Mouse (Mus musculus) forebrain, embryonic 10.5 days (tissue): ENCODE results near the gene Tmem198b. TPM values are rescaled to one million over a fixed set of nuclear protein-coding genes. Genes with fewer than 3 reads are reported as not detected.

ENCODE experiments used
- DNase-seq: peaks from one replicate; pipeline ENCODE4 v3.0.0-alpha.2; 2017; ENCODE audit warnings: low spot score; ENCODE audit errors: extremely low spot score
- H3K27ac ChIP-seq: fragments of 300-500 bp; sonication (generic); 2 replicates; pipeline ENCODE4 v1.5.1; 2016; ENCODE audit warnings: mild to moderate bottlenecking
- H3K27me3 ChIP-seq: fragments of 300-500 bp; sonication (generic); 2 replicates; pipeline ENCODE4 v1.6.1; 2016; ENCODE audit warnings: mild to moderate bottlenecking; ENCODE audit not compliant: poor library complexity, severe bottlenecking
- H3K36me3 ChIP-seq: fragments of 300-500 bp; sonication (generic); replicated peaks from 2 replicates; pipeline ENCODE4 v1.6.1; 2016; ENCODE audit warnings: mild to moderate bottlenecking, moderate library complexity
- H3K4me1 ChIP-seq: fragments of 300-500 bp; sonication (generic); 2 replicates; pipeline ENCODE4 v1.6.1; 2016
- H3K4me3 ChIP-seq: fragments of 300-500 bp; sonication (generic); 2 replicates; pipeline ENCODE4 v1.5.1; 2016; ENCODE audit warnings: mild to moderate bottlenecking, moderate library complexity
- H3K9me3 ChIP-seq: fragments of 300-500 bp; sonication (generic); 2 replicates; pipeline ENCODE4 v1.6.1; 2016; ENCODE audit warnings: mild to moderate bottlenecking, moderate library complexity
- WGBS: fragments of 180-500 bp; shearing (Covaris S2); methylation state at CpG from one replicate; pipeline ENCODE4 v1.1.7; 2016; 5-methylcytosine and 5-hydroxymethylcytosine counted together
- polyA plus RNA-seq: library from polyadenylated mRNA; unstranded; fragments of >200 nt; fragmentation: Nextera tagmentation; extraction: Ambion mirVana; gene quantifications from 2 replicates; pipeline ENCODE4 v1.2.1, GENCODE M21; 2016

Tmem198b gene
- polyA plus RNA-seq, 1 experiment from 2014 or later: 19.0 TPM

DNA sequence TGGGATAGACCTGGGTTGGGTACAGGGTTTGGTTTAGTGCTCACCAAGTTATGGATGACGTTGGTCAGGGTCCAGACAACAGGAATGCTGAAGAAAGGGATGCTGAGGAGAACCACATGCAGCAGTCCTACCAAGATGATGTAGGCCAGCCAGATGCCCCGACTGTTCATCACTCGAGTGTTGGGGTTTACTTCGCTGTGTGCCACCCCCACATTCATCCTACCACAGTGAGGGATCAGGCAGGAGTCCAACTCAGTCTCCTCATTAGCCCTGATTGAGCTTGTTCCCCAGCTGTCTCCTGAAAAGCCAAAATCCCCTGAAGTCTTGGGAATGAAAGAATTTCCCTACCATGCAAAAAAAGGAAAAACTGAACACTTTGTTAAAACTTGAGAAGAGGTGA is 16.0 kb upstream of the Tmem198b start:
- peaks cover 64% of the 10 kb centered on the region for H3K36me3 ChIP-seq
- no peak for DNase-seq
- 92% methylated on average over 4 of the region's 4 CpGs for WGBS

GRCm38 (mm10) chr10:128817033-128817432 is 12.9 kb upstream of the Tmem198b start, which contains the start of gene Sarnp:
TSS of gene Sarnp (plus strand) at chr10:128817333.
- peaks cover 12% of the 10 kb centered on the region for H3K4me1 ChIP-seq
- peaks cover 74% of the 10 kb centered on the region for H3K36me3 ChIP-seq
- DNase-seq: no peak
- no peak within 1 kb of the TSS for H3K4me3 ChIP-seq
- 90% methylated on average over 13 of the region's 13 CpGs for WGBS
- no peaks in the 10 kb centered on the region for H3K9me3 ChIP-seq
- no peaks in the 10 kb centered on the region for H3K27me3 ChIP-seq
- H3K27ac ChIP-seq: no peak within 1 kb of the TSS

More for the DNA sequence above, 16.0 kb upstream of the Tmem198b start:
- Histone ChIP-seq H3K27ac (no peak overlapping the region), H3K4me3 (peak overlapping the region; percentile 79; the same call in 1 of the 2 replicates), H3K9me3 (no peaks in the 10 kb centered on the region), H3K4me1 (peaks cover 23% of the 10 kb centered on the region), H3K27me3 (no peaks in the 10 kb centered on the region)

- H3K9me3 ChIP-seq: no peaks in the 10 kb centered on the region
- 93% methylated on average over 8 of the region's 8 CpGs for WGBS
- peak overlapping the region; percentile 83 for H3K4me3 ChIP-seq
- H3K36me3 ChIP-seq: peaks cover 48% of the 10 kb centered on the region
- no peaks in the 10 kb centered on the region for H3K27me3 ChIP-seq
- no peak overlapping the region; the same call in 1 of the 2 replicates for H3K27ac ChIP-seq
- peaks cover 63% of the 10 kb centered on the region for H3K4me1 ChIP-seq
- no peak for DNase-seq
These were observed 2.8 kb upstream of the Tmem198b start for GRCm38 (mm10) chr10:128807018-128807417.

- H3K4me1 ChIP-seq: peaks cover 63% of the 10 kb centered on the region
- peak overlapping the region; percentile 95 for H3K27ac ChIP-seq
- peaks cover 58% of the 10 kb centered on the region for H3K36me3 ChIP-seq
These were observed 1.9 kb upstream of the Tmem198b start for GRCm38 (mm10) chr10:128806086-128806485.

GRCm38 (mm10) chr10:128805092-128806000 is 1.2 kb upstream of the Tmem198b start:
- Histone ChIP-seq H3K4me1 (peaks cover 63% of the 10 kb centered on the region), H3K27me3 (no peaks in the 10 kb centered on the region), H3K36me3 (peaks cover 63% of the 10 kb centered on the region), H3K27ac (peak overlapping the region; percentile 95), H3K4me3 (peak overlapping the region; percentile 83), H3K9me3 (no peaks in the 10 kb centered on the region)
- WGBS: under 1% methylated on average over 69 of the region's 70 CpGs
- DNase-seq: peak; percentile 99

More at GRCm38 (mm10) chr10:128806086-128806485, 1.9 kb upstream of the Tmem198b start:
- peak overlapping the region; percentile 83 for H3K4me3 ChIP-seq
- H3K27me3 ChIP-seq: no peaks in the 10 kb centered on the region
- no peaks in the 10 kb centered on the region for H3K9me3 ChIP-seq
- no peak for DNase-seq
- WGBS: 69% methylated on average over 6 of the region's 6 CpGs

DNA sequence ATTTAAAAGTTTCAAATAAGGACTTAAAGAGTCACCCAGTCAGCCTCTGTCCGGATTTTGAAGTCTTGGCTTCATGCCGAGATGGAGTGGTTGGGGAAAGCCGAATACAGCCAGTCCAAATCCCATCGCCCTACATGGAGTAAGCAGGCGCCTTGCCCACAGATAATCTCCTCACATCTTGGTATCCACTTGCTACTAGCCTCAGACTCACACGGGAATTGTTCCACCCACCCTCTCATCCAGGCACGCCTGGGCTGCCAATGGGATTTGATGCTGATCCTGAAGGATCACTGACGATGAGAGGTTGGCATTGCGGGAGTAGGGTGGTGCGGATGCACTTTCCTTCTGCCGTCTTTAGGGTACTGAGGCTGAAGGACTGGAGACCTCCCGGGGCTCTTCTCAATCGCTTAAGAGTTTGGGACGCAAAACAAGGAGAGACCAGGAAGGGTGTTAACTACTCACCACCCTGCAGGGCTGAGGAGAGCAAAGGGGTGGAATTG is 349 bp downstream of the Tmem198b start, which contains the start of gene Dnajc14:
TSS of gene Dnajc14 (plus strand) at position 292 of the 500 bp plus-strand sequence.
- H3K27me3 ChIP-seq: no peaks in the 10 kb centered on the region
- peaks cover 56% of the 10 kb centered on the region for H3K36me3 ChIP-seq
- DNase-seq: no peak
- no peaks in the 10 kb centered on the region for H3K9me3 ChIP-seq
- 0% methylated on average over 14 of the region's 14 CpGs for WGBS
- H3K4me1 ChIP-seq: peaks cover 55% of the 10 kb centered on the region
- H3K4me3 ChIP-seq: peak within 1 kb of the TSS; percentile 83
- H3K27ac ChIP-seq: peak within 1 kb of the TSS; percentile 95

- no peaks in the 10 kb centered on the region for H3K27me3 ChIP-seq
- 21% methylated on average over 6 of the region's 6 CpGs for WGBS
- H3K9me3 ChIP-seq: no peaks in the 10 kb centered on the region
- no peak for DNase-seq
- H3K4me1 ChIP-seq: peaks cover 51% of the 10 kb centered on the region
- H3K4me3 ChIP-seq: peak overlapping the region; percentile 83
- peak overlapping the region; percentile 95 for H3K27ac ChIP-seq
- peaks cover 56% of the 10 kb centered on the region for H3K36me3 ChIP-seq
These were observed 809 bp downstream of the Tmem198b start for GRCm38 (mm10) chr10:128803361-128803760.

DNA sequence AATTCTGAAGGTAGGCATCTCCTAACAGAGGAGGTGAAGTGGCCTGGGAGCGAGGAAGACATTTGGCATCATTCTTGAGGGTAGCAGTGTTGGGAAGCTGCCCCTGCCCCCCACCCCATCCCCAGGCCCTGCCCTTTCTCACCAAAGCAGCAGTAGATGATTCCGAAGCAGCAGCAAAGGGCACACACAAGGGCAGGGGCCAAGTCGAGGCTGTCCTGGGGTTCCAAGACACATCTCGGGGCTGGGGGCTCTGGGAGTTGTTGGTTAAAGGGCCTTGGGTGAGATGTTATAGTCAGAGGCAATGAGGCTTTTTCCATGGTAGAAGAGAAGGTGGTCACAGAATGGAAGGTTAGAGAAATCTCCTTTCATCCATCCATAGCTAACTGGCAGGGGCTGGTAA is 1.2 kb downstream of the Tmem198b start:
- WGBS: 66% methylated on average over 4 of the region's 4 CpGs
- Histone ChIP-seq H3K27ac (peak overlapping the region; percentile 59), H3K27me3 (no peaks in the 10 kb centered on the region), H3K9me3 (no peaks in the 10 kb centered on the region), H3K4me1 (peaks cover 46% of the 10 kb centered on the region), H3K4me3 (peak overlapping the region; percentile 83), H3K36me3 (peaks cover 56% of the 10 kb centered on the region)
- no peak for DNase-seq

DNA sequence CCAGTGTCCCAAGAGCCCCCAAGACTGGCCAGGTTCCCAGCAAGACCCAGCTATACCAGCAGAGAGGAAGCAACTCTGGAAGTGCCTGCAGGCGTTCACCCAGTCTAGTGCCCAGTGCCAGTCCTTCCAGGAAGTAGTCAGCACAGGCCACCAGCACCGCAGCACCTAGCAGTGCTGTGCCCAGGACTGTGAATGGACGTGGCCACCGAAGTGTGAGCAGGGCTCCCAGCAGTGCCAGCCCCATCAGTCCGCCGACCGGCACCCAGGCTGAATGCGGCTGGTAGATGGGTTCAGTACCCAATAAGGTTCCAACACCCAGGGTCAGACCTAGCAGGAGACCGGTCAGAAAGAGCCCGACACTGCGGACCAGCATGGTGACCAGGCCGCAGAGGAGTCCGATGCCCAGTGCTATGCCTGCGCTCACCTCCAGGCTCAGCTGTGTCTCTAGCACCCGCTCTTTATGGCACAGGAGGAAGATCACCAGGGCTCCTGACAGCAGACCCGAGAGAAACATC is 2.1 kb downstream of the Tmem198b start:
- WGBS: 84% methylated on average over 16 of the region's 16 CpGs
- Histone ChIP-seq H3K36me3 (peaks cover 47% of the 10 kb centered on the region), H3K27me3 (no peaks in the 10 kb centered on the region), H3K4me3 (no peak overlapping the region), H3K27ac (no peak overlapping the region), H3K9me3 (no peaks in the 10 kb centered on the region), H3K4me1 (peaks cover 37% of the 10 kb centered on the region)
- DNase-seq: no peak

DNA sequence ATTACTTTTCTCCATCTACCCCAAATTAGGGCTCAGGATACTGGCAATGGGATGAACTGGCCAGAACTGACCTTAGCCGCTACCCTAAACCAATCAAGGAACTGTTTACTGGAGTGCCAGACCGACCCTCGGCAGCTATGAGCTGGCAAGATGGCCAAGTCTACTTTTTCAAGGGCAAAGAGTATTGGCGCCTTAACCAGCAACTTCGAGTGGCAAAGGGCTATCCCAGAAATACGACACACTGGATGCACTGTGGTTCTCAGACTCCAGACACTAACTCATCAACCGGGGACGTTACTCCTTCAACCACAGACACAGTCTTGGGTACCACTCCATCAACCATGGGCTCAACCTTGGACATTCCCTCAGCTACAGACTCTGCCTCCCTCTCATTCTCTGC is 5.5 kb downstream of the Tmem198b start:
- DNase-seq: no peak
- 90% methylated on average over 8 of the region's 8 CpGs for WGBS

DNA sequence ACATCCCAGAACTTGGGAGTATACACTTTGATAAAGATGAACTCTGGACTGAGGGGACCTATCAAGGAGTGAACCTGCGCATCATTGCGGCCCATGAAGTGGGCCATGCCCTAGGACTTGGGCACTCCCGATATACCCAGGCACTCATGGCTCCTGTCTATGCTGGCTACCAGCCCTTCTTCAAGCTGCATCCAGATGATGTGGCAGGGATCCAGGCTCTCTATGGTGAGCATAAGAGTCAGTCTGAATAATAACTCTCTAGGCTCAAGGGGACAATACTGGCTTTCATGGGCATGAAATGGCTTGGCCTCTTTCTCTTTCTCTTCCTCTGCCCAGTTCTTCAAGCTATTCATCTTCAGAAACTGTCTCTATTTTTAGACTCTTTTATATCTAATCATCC is 8.6 kb downstream of the Tmem198b start:
- WGBS: 98% methylated on average over 3 of the region's 3 CpGs
- no peak for DNase-seq
- no peaks in the 10 kb centered on the region for H3K9me3 ChIP-seq

More for the DNA sequence above, 5.5 kb downstream of the Tmem198b start:
- no peaks in the 10 kb centered on the region for H3K9me3 ChIP-seq
- peaks cover 37% of the 10 kb centered on the region for H3K36me3 ChIP-seq
- no peaks in the 10 kb centered on the region for H3K27me3 ChIP-seq
- H3K4me1 ChIP-seq: peaks cover 17% of the 10 kb centered on the region
- no peak overlapping the region for H3K27ac ChIP-seq
- H3K4me3 ChIP-seq: no peak overlapping the region

DNA sequence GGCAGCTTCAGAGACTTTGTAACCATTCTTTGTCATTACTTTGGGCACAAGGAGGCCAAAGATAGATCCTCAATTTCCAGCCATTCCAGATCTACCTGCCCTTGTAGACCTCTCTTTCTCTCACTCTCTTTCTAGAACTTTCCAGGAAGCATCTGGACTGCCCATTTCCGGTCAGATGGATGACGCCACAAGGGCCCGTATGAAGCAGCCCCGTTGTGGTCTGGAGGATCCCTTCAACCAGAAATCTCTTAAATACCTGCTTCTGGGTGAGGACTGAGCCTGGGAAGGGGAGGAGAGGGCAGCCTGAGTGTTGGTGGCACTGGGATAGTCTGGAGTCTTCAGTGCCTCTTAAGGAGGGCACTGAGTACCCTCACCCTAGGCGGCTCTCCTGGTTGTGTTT is 9.8 kb downstream of the Tmem198b start:
- 0 out of 2 replicates have a peak, but pooled peaks cover 10% of the 10 kb centered on the region for H3K36me3 ChIP-seq
- H3K4me3 ChIP-seq: no peak overlapping the region
- no peak overlapping the region for H3K27ac ChIP-seq
- no peaks in the 10 kb centered on the region for H3K27me3 ChIP-seq
- H3K4me1 ChIP-seq: no peaks in the 10 kb centered on the region
- 89% methylated on average over 5 of the region's 5 CpGs for WGBS
- no peaks in the 10 kb centered on the region for H3K9me3 ChIP-seq
- no peak for DNase-seq

More for the DNA sequence above, 8.6 kb downstream of the Tmem198b start:
- Histone ChIP-seq H3K27me3 (no peaks in the 10 kb centered on the region), H3K4me1 (no peaks in the 10 kb centered on the region), H3K27ac (no peak overlapping the region), H3K36me3 (peaks cover 20% of the 10 kb centered on the region), H3K4me3 (no peak overlapping the region)
